Mouse (Mus musculus) testis, adult 2 months (tissue): ENCODE results near the gene Sart3. TPM values are rescaled to one million over a fixed set of nuclear protein-coding genes. Genes with fewer than 3 reads are reported as not detected.

Experiments
- H3K27ac ChIP-seq: fragments of 200-500 bp; 2 replicates; pipeline ENCODE4 v1.5.1; 2012; ENCODE audit warnings: low read depth, low read length; ENCODE audit not compliant: control insufficient read depth, insufficient read depth
- H3K27me3 ChIP-seq: fragments of 200-500 bp; 2 replicates; pipeline ENCODE4 v1.6.1; 2012; ENCODE audit warnings: mild to moderate bottlenecking, low read length, moderate library complexity; ENCODE audit not compliant: control insufficient read depth, insufficient read depth
- H3K36me3 ChIP-seq: fragments of 200-500 bp; 2 replicates; pipeline ENCODE4 v1.6.1; 2012; ENCODE audit warnings: mild to moderate bottlenecking, low read length; ENCODE audit not compliant: control insufficient read depth, insufficient read depth
- H3K4me1 ChIP-seq: fragments of 200-500 bp; 2 replicates; pipeline ENCODE4 v1.6.1; 2012; ENCODE audit warnings: low read length; ENCODE audit not compliant: control insufficient read depth, insufficient read depth
- H3K4me3 ChIP-seq: fragments of 200-500 bp; 2 replicates; pipeline ENCODE4 v1.5.1; 2012; ENCODE audit warnings: low read depth, mild to moderate bottlenecking, low read length, moderate library complexity, mixed read lengths; ENCODE audit not compliant: control insufficient read depth
- CTCF ChIP-seq: fragments of 200-500 bp; IDR thresholded peaks from 2 replicates; pipeline ENCODE4 v1.5.1; 2012; ENCODE audit warnings: low read depth, mild to moderate bottlenecking, inconsistent platforms, low read length, moderate library complexity; ENCODE audit not compliant: control insufficient read depth, insufficient read depth, insufficient replicate concordance
- POLR2A ChIP-seq: fragments of 200-500 bp; IDR thresholded peaks from 2 replicates; pipeline ENCODE4 v1.6.1; 2012; ENCODE audit warnings: low read depth, mild to moderate bottlenecking, inconsistent platforms, low read length, moderate library complexity; ENCODE audit not compliant: control insufficient read depth
- polyA plus RNA-seq: library from polyadenylated mRNA; depleted of rRNA; stranded (reverse); fragments of >200 nt; gene quantifications from 2 replicates; pipeline ENCODE4 v1.2.3, GENCODE M21; 2012

Gene Sart3
- polyA plus RNA-seq, 1 experiment = 13.8 TPM

DNA sequence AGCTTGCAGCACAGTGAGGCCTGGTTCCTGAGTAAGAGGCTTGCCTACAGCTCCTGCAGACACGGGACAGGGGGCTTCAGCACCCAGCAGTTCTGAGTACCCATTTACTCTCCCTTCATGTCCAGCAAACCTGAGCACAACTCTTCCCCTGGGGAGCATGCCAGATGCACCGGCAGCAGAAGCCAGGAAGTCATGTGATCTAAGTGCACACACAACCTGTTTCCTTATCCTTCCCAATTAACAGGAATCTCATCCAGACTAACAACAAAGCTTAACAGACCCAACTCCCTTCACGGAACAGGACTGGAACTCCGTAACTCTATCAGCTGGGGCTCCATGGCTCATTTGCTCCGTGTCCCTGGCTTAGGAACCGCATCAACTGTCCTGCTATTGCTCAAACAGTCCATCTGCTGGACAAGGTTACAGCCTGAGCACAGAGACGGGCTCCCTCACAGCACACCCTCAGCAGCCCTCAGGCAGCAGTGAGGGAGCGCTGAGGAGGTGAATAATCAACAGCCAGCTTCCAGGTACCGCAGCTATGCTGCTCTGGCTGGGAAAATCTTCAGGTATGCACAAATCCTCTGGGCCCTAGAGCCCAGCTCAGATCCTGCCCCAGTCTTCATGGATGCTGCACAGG is 20.7 kb downstream of the Sart3 start:
- Histone ChIP-seq H3K27ac (no peak overlapping the region), H3K4me1 (no peaks in the 10 kb centered on the region), H3K4me3 (no peak overlapping the region), H3K27me3 (no peaks in the 10 kb centered on the region), H3K36me3 (peaks cover 7% of the 10 kb centered on the region)
- TF ChIP-seq CTCF = no peak
- no peak for TF ChIP-seq POLR2A

DNA sequence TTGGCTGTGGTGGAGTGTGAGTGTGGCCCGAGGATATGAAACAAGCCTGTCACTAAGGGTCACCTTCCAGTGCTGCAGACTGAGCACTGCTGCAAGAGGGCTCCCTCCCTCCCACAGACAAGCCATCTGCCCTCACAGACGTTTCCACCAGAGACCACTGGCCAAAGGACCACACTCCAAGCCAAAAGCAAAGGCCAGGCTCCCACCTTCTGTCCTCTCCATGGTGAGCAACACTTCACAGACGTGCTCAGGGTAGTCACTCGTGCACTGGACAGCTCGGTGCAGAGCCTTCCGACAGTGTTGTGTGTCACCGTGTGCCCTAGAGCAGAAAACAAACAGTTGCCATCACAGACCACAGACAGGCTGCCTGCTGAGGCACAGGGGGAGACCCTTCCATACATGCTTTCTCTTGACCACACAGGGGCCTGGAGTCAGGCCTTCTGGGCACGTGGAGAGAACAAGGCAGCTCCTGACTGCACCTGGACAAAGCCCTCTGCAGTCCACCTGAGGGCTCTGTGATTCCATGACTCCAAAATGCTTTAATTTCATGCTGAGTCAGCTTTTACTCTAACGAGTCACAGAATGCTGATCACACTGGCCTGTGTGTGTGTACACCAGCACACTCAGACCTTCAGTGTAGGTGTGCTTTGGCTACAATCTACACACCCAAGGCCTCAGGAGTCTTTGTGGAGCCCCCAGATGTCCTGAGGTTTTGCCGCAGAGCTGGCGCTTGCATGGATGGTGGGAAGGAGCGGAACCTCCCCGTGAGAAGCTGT is 23.6 kb downstream of the Sart3 start:
- TF ChIP-seq CTCF (no peak), POLR2A (no peak)
- H3K27ac ChIP-seq = no peak overlapping the region
- H3K4me3 ChIP-seq = no peak overlapping the region
- no peaks in the 10 kb centered on the region for H3K27me3 ChIP-seq
- peaks cover 10% of the 10 kb centered on the region for H3K36me3 ChIP-seq
- no peaks in the 10 kb centered on the region for H3K4me1 ChIP-seq

DNA sequence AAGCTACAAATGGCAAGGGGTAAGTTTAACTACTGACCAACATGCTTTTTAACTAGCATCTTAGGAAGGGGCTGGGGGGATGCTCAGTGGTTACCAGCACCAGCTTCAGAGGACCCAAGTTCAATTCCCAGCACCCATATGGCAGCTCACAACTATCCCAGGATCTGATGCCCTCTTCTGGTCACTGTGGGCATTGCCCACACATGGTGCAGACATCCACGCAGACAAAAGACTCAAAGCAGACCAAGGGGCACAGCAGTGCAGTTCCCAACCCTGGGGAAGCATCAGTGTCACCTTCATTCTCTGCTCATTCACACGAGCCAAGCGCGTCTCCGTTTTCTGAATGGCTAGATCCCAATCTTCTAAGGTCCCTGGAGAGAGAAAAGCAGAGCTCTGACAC is 24.7 kb downstream of the Sart3 start:
- no peaks in the 10 kb centered on the region for H3K4me1 ChIP-seq
- no peak for TF ChIP-seq POLR2A
- TF ChIP-seq CTCF = peak; percentile 38; the same call in 1 of the 2 replicates

DNA sequence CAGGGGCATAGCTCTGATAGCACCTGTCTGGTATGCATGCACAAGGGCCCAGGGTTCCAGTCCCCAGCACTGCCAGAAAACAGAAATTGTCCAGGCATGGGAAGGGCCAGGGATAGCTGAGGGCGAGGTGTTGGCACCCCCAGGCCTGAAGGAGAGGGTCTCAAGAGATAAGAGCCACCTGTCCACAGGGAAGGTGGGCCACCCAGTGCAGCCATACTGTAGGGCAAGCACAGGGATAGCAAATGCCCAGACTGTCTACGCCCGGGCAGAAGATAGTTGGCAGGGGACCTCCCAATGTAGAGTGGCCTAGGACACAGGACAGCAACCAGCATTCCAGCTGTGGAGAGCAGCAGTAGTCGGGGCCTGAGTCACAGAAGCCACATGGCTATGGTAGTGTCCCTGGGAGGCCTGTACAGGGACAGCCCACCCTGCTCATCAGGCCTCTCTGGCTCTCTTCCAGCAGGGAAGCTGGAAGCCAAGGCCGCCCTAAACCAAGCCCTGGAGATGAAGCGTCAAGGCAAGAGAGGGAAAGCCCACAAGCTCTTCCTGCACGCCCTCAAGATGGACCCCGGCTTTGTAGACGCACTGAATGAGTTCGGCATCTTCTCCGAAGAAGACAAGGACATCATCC is 34.6 kb downstream of the Sart3 start:
- H3K4me3 ChIP-seq = peak overlapping the region; percentile 89; the same call in 1 of the 2 replicates
- H3K27ac ChIP-seq = no peak overlapping the region
- H3K4me1 ChIP-seq = peaks cover 10% of the 10 kb centered on the region
- no peak for TF ChIP-seq POLR2A
- TF ChIP-seq CTCF = no peak
- H3K27me3 ChIP-seq = no peaks in the 10 kb centered on the region
- H3K36me3 ChIP-seq = peaks cover 5% of the 10 kb centered on the region; the same call in 1 of the 2 replicates

More for the DNA sequence above, 24.7 kb downstream of the Sart3 start:
- Histone ChIP-seq H3K36me3 (peaks cover 11% of the 10 kb centered on the region), H3K4me3 (no peak overlapping the region), H3K27me3 (no peaks in the 10 kb centered on the region), H3K27ac (no peak overlapping the region)

DNA sequence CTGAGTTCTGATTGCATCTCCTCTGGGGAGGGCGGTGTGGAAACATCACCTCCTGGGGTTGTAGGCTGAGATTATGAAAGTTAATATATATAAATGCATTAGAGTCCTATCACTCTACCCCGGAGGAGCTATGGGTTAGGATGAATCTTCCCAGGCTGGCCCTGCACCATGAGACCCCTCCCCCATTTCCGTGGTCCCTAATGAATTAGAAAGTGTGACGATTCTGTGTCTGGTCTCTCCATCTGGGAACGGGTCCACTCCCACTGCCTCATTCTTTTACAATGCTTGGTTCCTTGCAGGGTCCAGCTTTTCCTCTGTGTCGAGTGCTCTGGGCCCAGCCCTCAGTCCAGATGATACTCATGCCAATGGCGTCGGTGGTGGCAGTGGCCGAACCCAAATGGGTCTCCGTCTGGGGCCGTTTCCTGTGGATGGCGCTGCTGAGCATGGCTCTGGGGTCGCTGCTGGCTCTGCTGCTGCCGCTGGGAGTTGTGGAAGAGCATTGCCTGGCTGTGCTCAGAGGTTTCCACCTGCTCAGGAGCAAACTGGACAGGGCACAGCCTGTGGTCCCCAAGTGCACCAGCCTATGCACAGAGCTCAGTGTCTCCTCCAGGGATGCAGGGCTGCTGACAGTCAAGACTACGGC is 35.7 kb downstream of the Sart3 start:
- Histone ChIP-seq H3K36me3 (peaks cover 4% of the 10 kb centered on the region; the same call in 1 of the 2 replicates), H3K4me1 (peaks cover 10% of the 10 kb centered on the region), H3K27me3 (no peaks in the 10 kb centered on the region), H3K4me3 (peak overlapping the region; percentile 89), H3K27ac (peak overlapping the region; percentile 72)
- TF ChIP-seq POLR2A (no peak), CTCF (no peak)

GRCm38 (mm10) chr5:113736113-113736502 is 36.2 kb downstream of the Sart3 start:
- Histone ChIP-seq H3K4me3 (peak overlapping the region; percentile 89), H3K36me3 (peaks cover 2% of the 10 kb centered on the region; the same call in 1 of the 2 replicates), H3K4me1 (peaks cover 10% of the 10 kb centered on the region), H3K27ac (peak overlapping the region; percentile 72), H3K27me3 (no peaks in the 10 kb centered on the region)
- TF ChIP-seq CTCF (no peak), POLR2A (no peak)

DNA sequence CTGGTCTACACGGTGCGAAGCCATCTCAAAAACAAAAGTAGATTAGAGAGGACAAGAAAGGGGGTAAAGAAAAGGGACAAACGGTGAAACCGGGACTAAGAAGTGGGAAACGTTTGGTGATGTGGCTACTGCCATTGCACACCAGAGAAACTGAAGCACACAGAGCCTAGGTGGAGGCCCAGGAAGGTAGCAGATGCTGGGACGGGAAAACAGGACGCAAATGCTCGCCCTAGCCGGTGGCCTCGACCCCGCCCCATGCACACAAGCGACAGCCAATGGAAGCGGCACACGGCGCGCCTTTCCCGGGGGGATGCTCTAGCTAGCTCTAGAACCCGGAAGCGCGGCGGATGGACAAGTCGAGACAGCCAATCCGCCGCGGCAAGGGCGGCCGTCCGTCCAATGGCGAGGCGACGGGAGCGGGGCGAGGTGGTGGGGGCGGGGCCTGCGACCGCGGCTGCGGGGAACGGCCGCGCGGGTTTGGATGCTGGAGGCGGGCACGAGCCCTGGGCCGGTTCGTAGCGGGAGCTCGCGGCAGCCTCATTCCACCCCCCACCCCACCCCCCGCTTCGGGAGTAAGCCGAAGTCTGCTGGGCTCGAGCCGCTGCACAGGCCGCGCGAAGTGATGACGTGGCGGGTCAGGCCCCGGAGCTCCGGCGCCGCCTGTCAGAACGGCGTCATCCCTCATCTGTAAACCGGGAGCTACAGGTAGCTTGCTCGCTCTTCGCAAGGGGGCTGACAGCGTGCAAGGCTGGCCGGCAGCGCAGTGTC is 36.8 kb downstream of the Sart3 start, which contains the start of gene Ficd:
TSS of gene Ficd (plus strand) at position 459 of the 768 bp plus-strand sequence.
- TF ChIP-seq CTCF = no peak
- TF ChIP-seq POLR2A = peak; percentile 47
- H3K36me3 ChIP-seq = 0 out of 2 replicates have a peak, but pooled peaks cover 1% of the 10 kb centered on the region
- peak within 1 kb of the TSS; percentile 89 for H3K4me3 ChIP-seq
- H3K27me3 ChIP-seq = no peaks in the 10 kb centered on the region
- peak within 1 kb of the TSS; percentile 76 for H3K27ac ChIP-seq
- H3K4me1 ChIP-seq = peaks cover 10% of the 10 kb centered on the region
